Mouse (Mus musculus): Measurements from ENCODE around the gene Ttll8.

DNA sequence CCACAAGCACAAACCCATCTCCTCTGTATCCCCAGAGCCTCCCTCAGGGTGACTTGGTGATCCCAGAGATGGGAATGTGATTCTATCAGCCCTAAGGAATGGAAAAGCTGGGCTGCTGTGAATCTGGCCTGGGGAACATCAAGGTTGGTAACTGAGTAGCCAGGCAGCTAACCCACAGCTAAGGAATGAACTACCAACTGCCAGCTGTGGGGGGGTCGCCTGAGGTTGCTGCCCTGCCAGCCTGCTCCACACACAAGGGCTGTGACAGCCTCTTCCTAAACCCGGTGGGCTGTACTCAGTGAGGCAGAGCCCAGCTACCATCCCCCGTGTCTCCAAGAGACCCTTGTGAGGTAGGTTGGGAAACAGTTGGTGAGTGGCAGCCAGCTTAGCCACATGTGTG is 103.1 kb downstream of the Ttll8 start:
- TF ChIP-seq CTCF (IDR thresholded peaks at IDR 0.05; ENCODE audit: low read depth): no peak
- no peak for TF ChIP-seq EP300 (IDR thresholded peaks at IDR 0.05; ENCODE audit: low read depth)
